Mouse (Mus musculus) retina, postnatal 1 day (tissue): Measurements from ENCODE around the gene Hist1h2bj.

Source experiments
- DNase-seq: peaks from one replicate; pipeline ENCODE4 v3.0.0-alpha.2; 2012

Gene Hist1h2bj

DNA sequence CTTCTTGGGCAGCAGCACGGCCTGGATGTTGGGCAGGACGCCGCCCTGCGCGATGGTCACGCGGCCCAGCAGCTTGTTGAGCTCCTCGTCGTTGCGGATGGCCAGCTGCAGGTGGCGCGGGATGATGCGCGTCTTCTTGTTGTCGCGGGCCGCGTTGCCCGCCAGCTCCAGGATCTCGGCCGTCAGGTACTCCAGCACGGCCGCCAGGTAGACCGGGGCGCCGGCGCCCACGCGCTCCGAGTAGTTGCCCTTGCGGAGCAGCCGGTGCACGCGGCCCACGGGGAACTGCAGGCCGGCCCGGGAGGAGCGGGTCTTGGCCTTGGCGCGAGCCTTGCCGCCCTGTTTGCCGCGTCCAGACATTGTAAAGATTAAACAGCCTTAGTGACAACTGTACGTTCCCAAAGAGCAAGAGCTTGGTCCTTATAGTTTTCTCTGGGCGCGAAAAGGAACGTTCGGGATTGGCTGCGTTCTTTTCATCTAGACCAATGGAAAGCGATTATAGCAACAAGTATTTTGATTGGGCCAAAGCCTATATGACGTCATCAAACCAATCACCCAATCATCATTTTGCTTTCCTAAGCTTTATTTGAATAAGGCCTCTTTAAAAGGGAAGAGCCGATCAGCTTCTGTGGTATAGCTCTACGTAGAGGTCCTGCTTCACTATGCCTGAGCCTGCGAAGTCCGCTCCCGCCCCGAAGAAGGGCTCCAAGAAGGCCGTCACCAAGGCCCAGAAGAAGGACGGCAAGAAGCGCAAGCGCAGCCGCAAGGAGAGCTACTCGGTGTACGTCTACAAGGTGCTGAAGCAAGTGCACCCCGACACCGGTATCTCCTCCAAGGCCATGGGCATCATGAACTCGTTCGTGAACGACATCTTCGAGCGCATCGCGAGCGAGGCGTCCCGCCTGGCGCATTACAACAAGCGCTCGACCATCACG, at the start of gene Hist1h2bj, which contains the start of gene Hist1h2ag:
TSS of gene Hist1h2bj (plus strand) at position 647 of the 935 bp plus-strand sequence.
TSS of gene Hist1h2ag (minus strand) at position 377 of the 935 bp plus-strand sequence.
- peak; percentile 100 for DNase-seq

DNA sequence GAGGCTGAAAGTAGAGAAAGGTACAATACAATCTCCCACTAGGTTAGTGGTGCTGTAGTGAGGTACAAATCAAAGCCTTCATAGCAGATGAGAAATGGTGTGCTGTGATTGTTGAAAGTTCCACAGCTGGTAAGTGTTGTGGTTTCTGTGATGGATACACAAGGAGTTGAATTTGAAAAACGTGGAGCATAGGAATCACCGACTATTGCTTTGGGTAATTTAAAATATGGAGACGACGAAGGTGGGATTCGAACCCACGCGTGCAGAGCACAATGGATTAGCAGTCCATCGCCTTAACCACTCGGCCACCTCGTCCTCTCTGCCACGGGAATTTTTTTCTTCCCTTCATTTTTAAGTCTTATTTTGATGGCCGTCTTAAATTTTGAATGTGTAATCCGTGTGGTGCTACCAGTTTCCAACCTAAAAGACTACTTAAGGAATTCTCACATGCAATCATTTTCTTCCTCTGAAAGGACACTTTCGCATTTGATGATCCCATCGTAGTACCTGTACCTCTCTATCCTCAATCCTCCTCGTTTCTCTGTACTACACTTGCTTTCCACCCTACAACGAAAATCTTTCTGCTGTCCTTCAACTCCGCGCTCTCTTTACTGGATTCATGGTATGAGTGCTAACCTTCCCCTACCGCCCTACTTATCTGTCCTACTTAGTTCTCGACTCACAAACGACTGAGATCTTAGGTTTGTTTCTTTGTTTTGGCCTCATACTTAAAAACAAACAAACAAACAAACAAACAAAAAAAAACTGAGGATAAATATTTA, 48.9 kb upstream of the Hist1h2bj start:
- peak; percentile 60 for DNase-seq

GRCm38 (mm10) chr13:21994896-21995295, 48.1 kb upstream of the Hist1h2bj start:
- no peak for DNase-seq

GRCm38 (mm10) chr13:21995331-21995914, 47.6 kb upstream of the Hist1h2bj start:
- DNase-seq = peak; percentile 68

DNA sequence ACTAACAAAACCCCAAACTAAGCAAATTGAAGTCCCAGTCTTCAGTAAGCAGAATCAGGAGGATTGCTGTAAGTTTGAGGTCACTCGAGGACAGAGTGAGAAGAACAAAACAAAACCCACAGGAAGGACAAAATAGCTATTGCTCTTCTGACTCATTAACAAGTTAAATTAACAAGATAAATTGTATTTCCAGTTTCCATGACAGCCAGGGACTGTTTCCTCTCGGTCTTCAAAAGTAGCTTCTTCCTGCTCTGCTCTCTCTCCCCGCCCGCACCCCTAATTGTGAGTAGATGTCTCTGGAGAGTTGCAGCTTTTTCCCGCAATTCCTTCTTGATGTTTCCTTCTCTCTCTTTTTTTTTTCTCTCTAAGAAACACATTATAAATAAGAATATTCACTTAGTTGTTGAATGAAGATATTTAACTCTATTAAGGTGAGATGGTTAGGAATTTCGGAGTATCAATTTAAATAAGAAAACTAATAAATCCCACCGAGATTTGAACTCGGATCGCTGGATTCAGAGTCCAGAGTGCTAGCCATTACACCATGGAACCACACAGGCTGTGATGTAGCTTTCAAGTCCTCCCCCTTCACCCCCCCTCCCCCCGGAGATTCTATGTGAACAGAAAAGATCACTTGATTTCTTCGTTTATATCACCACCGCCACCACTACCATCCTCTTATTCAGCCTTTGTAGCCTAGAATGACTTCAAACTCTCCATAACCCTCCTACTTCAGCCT, 46.7 kb upstream of the Hist1h2bj start:
- DNase-seq = peak; percentile 78

DNA sequence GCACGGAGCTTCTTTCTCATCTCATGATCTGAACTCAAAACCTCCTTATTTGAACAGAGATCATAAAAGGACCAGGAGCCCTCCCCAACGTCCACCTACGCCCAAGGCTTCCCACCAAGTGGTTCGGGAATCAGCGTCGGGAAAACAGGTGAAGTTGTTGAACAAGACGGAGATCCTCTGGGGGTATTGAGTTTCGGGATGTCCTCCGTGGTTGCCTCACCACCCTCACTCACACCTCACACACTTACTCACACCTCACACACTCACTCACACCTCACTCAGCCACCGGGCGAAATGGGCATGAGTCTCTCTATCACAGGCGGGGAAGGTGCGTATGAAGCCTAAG, 46.2 kb upstream of the Hist1h2bj start:
- no peak for DNase-seq

GRCm38 (mm10) chr13:21997201-21997820, 45.7 kb upstream of the Hist1h2bj start:
- no peak for DNase-seq

GRCm38 (mm10) chr13:21997821-21998220, 45.2 kb upstream of the Hist1h2bj start:
- DNase-seq = no peak

GRCm38 (mm10) chr13:21998412-21998811, 44.6 kb upstream of the Hist1h2bj start:
- no peak for DNase-seq

- no peak for DNase-seq
These were observed 43.9 kb upstream of the Hist1h2bj start for GRCm38 (mm10) chr13:21999147-21999546.

DNA sequence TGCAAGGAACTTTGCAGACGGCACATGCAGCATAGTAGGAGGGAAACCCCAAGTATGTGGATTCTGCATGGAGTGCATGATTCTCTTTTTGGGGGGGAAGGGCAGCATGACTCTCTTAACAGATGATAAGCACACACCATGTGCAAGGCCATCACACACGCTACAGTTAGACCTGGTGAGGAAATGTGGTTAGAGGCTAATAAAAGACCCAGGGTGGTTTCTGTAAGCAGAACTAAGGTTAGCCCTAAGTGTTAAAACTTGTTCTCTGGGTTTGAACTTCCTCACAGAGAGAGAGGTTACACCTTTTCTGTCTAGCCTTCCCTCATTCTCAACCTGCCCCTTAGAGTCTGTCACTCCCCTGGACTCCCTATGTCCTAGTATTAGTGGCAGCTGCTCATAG, 41.7 kb upstream of the Hist1h2bj start:
- DNase-seq = no peak

DNA sequence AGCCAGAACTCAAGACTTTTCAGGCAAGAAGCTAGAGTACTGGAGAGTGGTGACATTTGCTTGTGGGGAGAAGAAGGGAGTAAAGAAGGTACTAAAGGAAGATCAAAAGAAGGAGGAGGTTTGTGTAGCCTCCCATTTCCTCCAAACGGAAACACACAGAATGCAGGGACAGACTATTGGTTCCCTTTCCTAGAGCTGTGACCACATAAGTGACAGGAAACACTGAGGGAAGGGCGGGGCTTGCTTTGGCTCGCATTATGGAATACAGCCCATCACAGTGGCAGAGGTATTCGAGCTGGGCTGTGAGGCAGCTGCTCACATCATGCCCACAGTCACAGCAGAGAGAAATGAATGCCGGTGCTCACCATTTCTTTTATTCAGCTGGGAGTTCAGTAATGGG, 41.2 kb upstream of the Hist1h2bj start:
- DNase-seq = no peak

GRCm38 (mm10) chr13:22005605-22006333, 37.2 kb upstream of the Hist1h2bj start:
- peak; percentile 60 for DNase-seq

GRCm38 (mm10) chr13:22006334-22007120, 36.5 kb upstream of the Hist1h2bj start:
- DNase-seq = peak; percentile 69

- DNase-seq = no peak
These were observed 35.9 kb upstream of the Hist1h2bj start for GRCm38 (mm10) chr13:22007121-22007510.

DNA sequence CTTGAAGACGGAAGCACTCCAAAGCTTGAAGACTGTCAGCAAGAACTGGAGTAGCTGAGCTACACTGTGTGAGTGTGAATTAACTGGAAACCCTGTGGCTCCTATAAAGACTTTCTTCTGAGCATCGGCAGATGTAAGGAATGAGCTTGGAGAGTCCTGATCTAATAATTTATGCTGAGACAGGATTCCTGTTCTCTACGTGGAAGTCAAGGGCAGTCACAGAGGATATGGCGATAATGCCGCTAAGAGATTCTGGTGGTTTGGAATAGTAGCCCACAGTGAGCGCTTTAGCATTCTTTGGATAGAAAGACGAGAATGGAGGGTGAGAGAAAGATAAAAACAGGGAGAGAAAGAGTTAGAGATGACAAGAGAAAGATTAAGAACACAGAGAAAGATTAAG, 35.1 kb upstream of the Hist1h2bj start:
- no peak for DNase-seq

- no peak for DNase-seq
These were observed 34.3 kb upstream of the Hist1h2bj start for GRCm38 (mm10) chr13:22008707-22009106.

DNA sequence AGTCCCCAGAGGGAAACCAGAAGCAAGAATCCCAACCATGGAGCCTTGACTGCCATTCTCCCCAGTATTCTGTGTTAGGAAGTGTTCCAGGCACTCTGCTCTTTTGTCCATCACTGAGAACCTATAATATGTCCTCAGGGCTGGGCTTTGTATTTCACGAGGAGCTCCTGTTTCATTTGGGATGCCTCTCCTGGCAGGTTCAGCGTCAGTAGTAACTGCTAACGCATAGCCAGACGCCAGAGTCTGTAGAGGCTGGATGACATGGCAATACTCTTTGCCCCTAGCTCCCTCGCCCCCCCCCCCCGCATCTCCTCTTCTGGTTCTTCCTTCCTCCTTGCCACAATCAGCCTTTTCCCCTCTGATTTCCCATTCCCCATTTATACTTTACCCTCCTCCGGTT, 33.4 kb upstream of the Hist1h2bj start, which contains the start of gene Prss16:
TSS of gene Prss16 (minus strand) at position 101 of the 400 bp plus-strand sequence.
- no peak for DNase-seq

- DNase-seq = peak; percentile 49
These were observed 29.3 kb upstream of the Hist1h2bj start for GRCm38 (mm10) chr13:22013716-22014115.

GRCm38 (mm10) chr13:22014411-22014845, 28.6 kb upstream of the Hist1h2bj start:
- DNase-seq = peak; percentile 62
